Mouse (Mus musculus) lung, adult 2 months (tissue): ENCODE results near the gene Ceacam19.
A peak's percentile ranks its signal among the peaks of the same experiment; 100 is the strongest.

ENCODE experiments used
- CTCF ChIP-seq: fragments of 200-500 bp; IDR thresholded peaks from 2 replicates; pipeline ENCODE4 v1.5.1; 2011; ENCODE audit warnings: mild to moderate bottlenecking, low read length, control low read depth; ENCODE audit not compliant: insufficient read depth
- POLR2A ChIP-seq: fragments of 200-500 bp; IDR thresholded peaks from 2 replicates; pipeline ENCODE4 v1.6.1; 2011; ENCODE audit warnings: low read depth, mild to moderate bottlenecking, control low read depth, low read length, borderline replicate concordance; ENCODE audit errors: extremely low read depth

DNA sequence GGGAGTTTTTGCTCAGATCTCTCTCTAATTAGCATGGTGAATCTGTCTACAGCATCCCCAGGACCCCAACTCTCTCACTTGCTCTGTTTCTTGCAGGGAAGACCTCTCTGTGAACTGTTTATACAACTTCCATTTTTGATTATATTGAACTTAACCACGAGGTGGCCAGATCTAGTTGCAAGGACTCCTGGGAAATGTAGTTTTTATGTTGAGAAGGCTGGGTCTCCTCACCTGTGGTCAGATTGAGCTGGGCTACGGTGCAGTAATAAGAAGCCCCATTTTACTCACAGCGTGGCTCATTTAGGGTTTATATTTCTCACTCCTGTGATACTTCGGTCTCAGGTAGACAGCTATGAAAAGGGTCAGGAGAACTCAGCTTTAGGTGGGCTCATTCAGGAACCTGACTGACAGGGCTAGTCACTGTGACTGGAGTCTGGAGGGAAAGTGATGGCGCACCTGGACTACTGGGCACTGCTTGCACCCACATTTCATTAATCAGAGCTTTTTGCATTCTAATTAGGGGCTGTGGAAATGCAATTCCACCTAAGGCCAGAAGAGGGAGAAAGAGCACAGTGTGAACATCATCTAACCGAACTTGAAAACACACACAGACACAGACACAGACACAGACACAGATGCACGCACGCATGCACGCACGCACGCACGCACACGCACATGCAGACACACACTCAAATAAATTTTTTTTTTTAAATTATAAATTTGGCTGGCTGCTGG, 11.7 kb downstream of the Ceacam19 start:
- TF ChIP-seq POLR2A (no peak), CTCF (0 out of 2 replicates have a peak, but pooled peaks have one; percentile 18)
